Mouse (Mus musculus) frontal cortex, adult 2 months (tissue): ENCODE data around the gene Tns2. TPM values are rescaled to one million over a fixed set of nuclear protein-coding genes. Genes with fewer than 3 reads are reported as not detected.
A peak's percentile ranks its signal among the peaks of the same experiment; 100 is the strongest.

Experiments used
- DNase-seq, 2 experiments: peaks; one replicate each; pipeline ENCODE4 v3.0.0; 2022; ENCODE audit warnings: low spot score in 1 of 2; ENCODE audit errors: extremely low spot score in 1 of 2
- polyA plus RNA-seq: library from polyadenylated mRNA; depleted of rRNA; stranded (reverse); fragments of >200 nt; gene quantifications from 2 replicates; pipeline ENCODE4 v1.2.3, GENCODE M21; 2012

Gene Tns2
- polyA plus RNA-seq, 1 experiment: 29.5 TPM

- DNase-seq: peak in 1 of 2 experiments; percentile 87
Observed at GRCm38 (mm10) chr15:102107689-102108573, 7.7 kb downstream of the Tns2 start.

- DNase-seq: peak; percentile 67 to 90
Observed at GRCm38 (mm10) chr15:102108651-102109525, 8.7 kb downstream of the Tns2 start.

GRCm38 (mm10) chr15:102110271-102110670, 10.1 kb downstream of the Tns2 start:
- no peak for DNase-seq

- DNase-seq: no peak
Observed at GRCm38 (mm10) chr15:102110701-102111494, 10.7 kb downstream of the Tns2 start.

GRCm38 (mm10) chr15:102111495-102111829, 11.2 kb downstream of the Tns2 start:
- DNase-seq: no peak

GRCm38 (mm10) chr15:102112181-102112580, 12.0 kb downstream of the Tns2 start:
- no peak for DNase-seq

- DNase-seq: no peak
Observed at GRCm38 (mm10) chr15:102112827-102113226, 12.6 kb downstream of the Tns2 start.

- no peak for DNase-seq
Observed at GRCm38 (mm10) chr15:102113674-102114073, 13.5 kb downstream of the Tns2 start.

GRCm38 (mm10) chr15:102114651-102115260, 14.5 kb downstream of the Tns2 start:
- DNase-seq: no peak

GRCm38 (mm10) chr15:102115731-102116231, 15.6 kb downstream of the Tns2 start:
- DNase-seq: no peak

- no peak for DNase-seq
Observed at GRCm38 (mm10) chr15:102116753-102117415, 16.7 kb downstream of the Tns2 start.

- DNase-seq: no peak
Observed at GRCm38 (mm10) chr15:102117461-102118443, 17.5 kb downstream of the Tns2 start.

- DNase-seq: no peak
Observed at GRCm38 (mm10) chr15:102118591-102118990, 18.4 kb downstream of the Tns2 start.

GRCm38 (mm10) chr15:102119121-102119830, 19.1 kb downstream of the Tns2 start:
- DNase-seq: no peak

- no peak for DNase-seq
Observed at GRCm38 (mm10) chr15:102119831-102120170, 19.6 kb downstream of the Tns2 start.

GRCm38 (mm10) chr15:102120530-102120929, 20.3 kb downstream of the Tns2 start:
- DNase-seq: no peak

- DNase-seq: no peak
Observed at GRCm38 (mm10) chr15:102126303-102126702, 26.1 kb downstream of the Tns2 start.

GRCm38 (mm10) chr15:102133314-102133713, 33.1 kb downstream of the Tns2 start:
- no peak for DNase-seq
